Mouse (Mus musculus) myocyte (in vitro differentiated cells): Measurements from ENCODE around the gene Gm49358.

Source experiments
- CEBPB ChIP-seq: IDR thresholded peaks from 2 replicates; pipeline ENCODE4 v1.6.1; 2011; ENCODE audit warnings: mild to moderate bottlenecking, moderate library complexity; ENCODE audit not compliant: poor library complexity, insufficient read depth, severe bottlenecking
- MYOD1 ChIP-seq, 3 experiments: IDR thresholded peaks; one replicate each; pipeline ENCODE4 v1.6.1; 2011; ENCODE audit warnings: control low read depth in 2 of 3, low read depth in 2 of 3, mild to moderate bottlenecking in 2 of 3, moderate library complexity in 1 of 3; ENCODE audit not compliant: insufficient read length in 2 of 3, control insufficient read depth in 1 of 3
- MYOG ChIP-seq, 3 experiments: IDR thresholded peaks; one replicate each; pipeline ENCODE4 v1.6.1; 2011; ENCODE audit warnings: control low read depth in 2 of 3, low read depth in 2 of 3, mild to moderate bottlenecking in 2 of 3; ENCODE audit not compliant: insufficient read length in 2 of 3, control insufficient read depth in 1 of 3, insufficient read depth in 1 of 3
- POLR2A ChIP-seq: IDR thresholded peaks from one replicate; pipeline ENCODE4 v1.6.1; 2011; ENCODE audit warnings: low read depth, mild to moderate bottlenecking, control low read depth, moderate library complexity; ENCODE audit not compliant: insufficient read length
- POLR2AphosphoS2 ChIP-seq: IDR thresholded peaks from one replicate; pipeline ENCODE4 v1.6.1; 2011; ENCODE audit warnings: low read depth, control low read depth; ENCODE audit not compliant: insufficient read length
- TCF12 ChIP-seq: IDR thresholded peaks from one replicate; pipeline ENCODE4 v1.6.1; 2011; ENCODE audit warnings: mild to moderate bottlenecking, control low read depth; ENCODE audit not compliant: poor library complexity, insufficient read depth, severe bottlenecking
- TCF3 ChIP-seq: IDR thresholded peaks from one replicate; pipeline ENCODE4 v1.6.1; 2011; ENCODE audit warnings: low read depth, control low read depth; ENCODE audit not compliant: insufficient read length

DNA sequence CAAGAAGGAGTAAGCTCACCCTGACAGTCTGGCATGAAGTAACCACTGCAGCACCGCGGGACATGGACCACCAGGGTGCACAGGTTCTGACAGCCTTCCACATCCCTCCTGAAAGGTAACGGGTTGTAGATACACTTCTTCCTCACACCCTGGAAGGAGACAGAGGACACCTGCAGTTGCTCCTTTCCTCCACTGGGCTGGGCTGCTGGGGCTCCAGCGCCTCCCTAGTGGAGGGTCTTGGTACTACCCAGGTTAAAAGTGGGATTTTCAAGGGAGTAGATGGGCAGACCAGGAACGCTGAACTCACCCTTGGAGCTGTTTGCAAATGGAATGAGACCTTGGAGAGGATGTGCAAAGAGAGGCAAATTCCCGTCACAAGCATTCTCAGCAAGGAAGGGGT, 99.7 kb downstream of the Gm49358 start:
- TF ChIP-seq POLR2A (no peak), CEBPB (no peak), POLR2AphosphoS2 (no peak), TCF12 (no peak), MYOD1 (IDR thresholded peaks at IDR 0.05; ENCODE audit: control insufficient read depth in 1 of 3, insufficient read length in 2 of 3, low read depth in 2 of 3) (no peak), TCF3 (no peak), MYOG (IDR thresholded peaks at IDR 0.05; ENCODE audit: control insufficient read depth in 1 of 3, insufficient read depth in 1 of 3, insufficient read length in 2 of 3, low read depth in 2 of 3) (no peak)
